Mouse (Mus musculus): ENCODE data around the gene Cnst. TPM values are rescaled to one million over a fixed set of nuclear protein-coding genes. Genes with fewer than 3 reads are reported as not detected.

Gene Cnst
- polyA plus RNA-seq, 1 experiment from 2014 or later, result 18.0 TPM

GRCm38 (mm10) chr1:179664309-179664930 is 118.2 kb downstream of the Cnst start:
- H3K27me3 ChIP-seq, result no peaks in the 10 kb centered on the region
- H3K27ac ChIP-seq, result no peak overlapping the region
- H3K9ac ChIP-seq, result no peak overlapping the region
- H3K4me3 ChIP-seq, result no peak overlapping the region
- no peaks in the 10 kb centered on the region for H3K9me3 ChIP-seq
- WGBS, result 49% methylated on average over 4 of the region's 4 CpGs
- peaks cover 9% of the 10 kb centered on the region for H3K4me1 ChIP-seq
- no peaks in the 10 kb centered on the region for H3K36me3 ChIP-seq
- H3K4me2 ChIP-seq, result no peak overlapping the region
- no peak for ATAC-seq (ENCODE audit: borderline replicate concordance, extremely low read depth, low FRiP score, low TSS enrichment)

GRCm38 (mm10) chr1:179666971-179667370 is 120.8 kb downstream of the Cnst start:
- ATAC-seq (ENCODE audit: borderline replicate concordance, extremely low read depth, low FRiP score, low TSS enrichment), result no peak
- Histone ChIP-seq H3K4me3 (peak overlapping the region; percentile 84; the same call in 1 of the 2 replicates), H3K9me3 (no peaks in the 10 kb centered on the region), H3K4me2 (no peak overlapping the region), H3K27ac (no peak overlapping the region), H3K36me3 (no peaks in the 10 kb centered on the region), H3K27me3 (no peaks in the 10 kb centered on the region), H3K4me1 (peaks cover 11% of the 10 kb centered on the region), H3K9ac (no peak overlapping the region)
- 70% methylated on average over 2 of the region's 2 CpGs for WGBS

GRCm38 (mm10) chr1:179667450-179667849 is 121.3 kb downstream of the Cnst start:
- peak overlapping the region; percentile 86 for H3K27ac ChIP-seq
- ATAC-seq (ENCODE audit: borderline replicate concordance, extremely low read depth, low FRiP score, low TSS enrichment), result peak; percentile 4; the same call in 1 of the 2 replicates
- H3K36me3 ChIP-seq, result peaks cover 3% of the 10 kb centered on the region; the same call in 1 of the 2 replicates
- peak overlapping the region; percentile 89 for H3K9ac ChIP-seq
- no peaks in the 10 kb centered on the region for H3K9me3 ChIP-seq
- WGBS, result 6% methylated on average over 7 of the region's 7 CpGs
- H3K4me1 ChIP-seq, result peaks cover 11% of the 10 kb centered on the region
- peak overlapping the region; percentile 91 for H3K4me2 ChIP-seq
- no peaks in the 10 kb centered on the region for H3K27me3 ChIP-seq
- peak overlapping the region; percentile 84 for H3K4me3 ChIP-seq

GRCm38 (mm10) chr1:179668013-179668805 is 122.0 kb downstream of the Cnst start, which contains the start of gene Sccpdh:
Sccpdh (plus strand) TSS chr1:179668210.
- H3K4me2 ChIP-seq, result peak within 1 kb of the TSS; percentile 91
- peak; percentile 94 for ATAC-seq (ENCODE audit: borderline replicate concordance, extremely low read depth, low FRiP score, low TSS enrichment)
- H3K36me3 ChIP-seq, result peaks cover 10% of the 10 kb centered on the region; the same call in 1 of the 2 replicates
- H3K4me1 ChIP-seq, result peaks cover 11% of the 10 kb centered on the region
- under 1% methylated on average over 80 of the region's 84 CpGs for WGBS
- no peaks in the 10 kb centered on the region for H3K27me3 ChIP-seq
- peak within 1 kb of the TSS; percentile 86 for H3K27ac ChIP-seq
- H3K4me3 ChIP-seq, result peak within 1 kb of the TSS; percentile 84
- H3K9ac ChIP-seq, result peak within 1 kb of the TSS; percentile 89
- no peaks in the 10 kb centered on the region for H3K9me3 ChIP-seq

GRCm38 (mm10) chr1:179668836-179669537 is 122.8 kb downstream of the Cnst start:
- 18% methylated on average over 12 of the region's 12 CpGs for WGBS
- Histone ChIP-seq H3K9me3 (no peaks in the 10 kb centered on the region), H3K4me2 (peak overlapping the region; percentile 91), H3K4me3 (peak overlapping the region; percentile 84), H3K27me3 (no peaks in the 10 kb centered on the region), H3K4me1 (peaks cover 11% of the 10 kb centered on the region), H3K36me3 (peaks cover 14% of the 10 kb centered on the region; the same call in 1 of the 2 replicates), H3K9ac (peak overlapping the region; percentile 89), H3K27ac (peak overlapping the region; percentile 86)
- ATAC-seq (ENCODE audit: borderline replicate concordance, extremely low read depth, low FRiP score, low TSS enrichment), result no peak

GRCm38 (mm10) chr1:179674355-179674754 is 128.2 kb downstream of the Cnst start:
- no peak overlapping the region for H3K9ac ChIP-seq
- no peak overlapping the region for H3K4me3 ChIP-seq
- H3K4me2 ChIP-seq, result no peak overlapping the region
- peaks cover 2% of the 10 kb centered on the region for H3K4me1 ChIP-seq
- no peak overlapping the region for H3K27ac ChIP-seq
- 87% methylated on average over 3 of the region's 3 CpGs for WGBS
- ATAC-seq (ENCODE audit: borderline replicate concordance, extremely low read depth, low FRiP score, low TSS enrichment), result no peak
- H3K9me3 ChIP-seq, result no peaks in the 10 kb centered on the region
- H3K27me3 ChIP-seq, result no peaks in the 10 kb centered on the region
- H3K36me3 ChIP-seq, result peaks cover 37% of the 10 kb centered on the region

GRCm38 (mm10) chr1:179677031-179677430 is 130.9 kb downstream of the Cnst start:
- 89% methylated on average over 2 of the region's 2 CpGs for WGBS
- H3K9ac ChIP-seq, result no peak overlapping the region

More at GRCm38 (mm10) chr1:179677031-179677430, 130.9 kb downstream of the Cnst start:
- ATAC-seq (ENCODE audit: borderline replicate concordance, extremely low read depth, low FRiP score, low TSS enrichment), result no peak
- Histone ChIP-seq H3K4me3 (no peak overlapping the region), H3K4me1 (no peaks in the 10 kb centered on the region), H3K9me3 (no peaks in the 10 kb centered on the region), H3K36me3 (peaks cover 49% of the 10 kb centered on the region), H3K27ac (no peak overlapping the region), H3K27me3 (no peaks in the 10 kb centered on the region), H3K4me2 (no peak overlapping the region)

Other genes starting within 250 kb of the Cnst start
- 16.9 and 18.3 TPM in 2 replicates for gene Smyd3, start 28.3 kb upstream of the Cnst start, polyA plus RNA-seq (2015; fragmentation: Nextera tagmentation; extraction: Ambion mirVana)
- 30.5 and 31.1 TPM in 2 replicates for gene Tfb2m, start 103 bp upstream of the Cnst start, polyA plus RNA-seq (2015; fragmentation: Nextera tagmentation; extraction: Ambion mirVana)
- gene Sccpdh, start 121.8 kb downstream of the Cnst start, polyA plus RNA-seq (2015; fragmentation: Nextera tagmentation; extraction: Ambion mirVana), result 72.9 and 76.7 TPM in 2 replicates
- gene Kif28, start 198.9 kb downstream of the Cnst start, polyA plus RNA-seq (2015; fragmentation: Nextera tagmentation; extraction: Ambion mirVana), result not detected in 2 replicates